Mouse (Mus musculus): ENCODE measurements at regions not wholly inside any gene's neighbourhood (a gene's known extent, or its start where the extent isn't known, plus 50 kb on each side); places are given as distances from the start of the nearest gene placed in this dataset.

DNA sequence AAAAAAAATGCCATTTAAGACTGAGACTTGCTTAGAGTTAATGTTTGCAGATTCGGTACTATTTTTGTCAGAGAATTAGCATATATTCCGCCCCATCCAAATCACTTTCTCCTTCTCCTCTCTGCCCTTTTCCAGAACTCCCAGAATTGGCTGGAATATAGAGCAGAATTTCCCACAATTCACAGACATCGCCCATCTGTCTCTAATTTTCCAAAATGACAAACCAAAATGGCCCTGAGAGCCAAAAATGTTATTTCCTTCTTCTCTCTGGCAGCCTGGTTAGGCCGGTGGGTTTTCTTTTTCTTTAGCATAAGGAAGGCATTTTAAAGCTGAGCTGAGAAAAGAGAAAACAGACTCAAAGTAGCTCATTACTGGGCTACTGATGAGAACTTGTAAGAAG, 119.8 kb downstream of the Rchy1 start:
- WGBS = 85% methylated on average over 4 of the region's 4 CpGs
- no peak for DNase-seq (ENCODE audit: low read depth, low spot score)

DNA sequence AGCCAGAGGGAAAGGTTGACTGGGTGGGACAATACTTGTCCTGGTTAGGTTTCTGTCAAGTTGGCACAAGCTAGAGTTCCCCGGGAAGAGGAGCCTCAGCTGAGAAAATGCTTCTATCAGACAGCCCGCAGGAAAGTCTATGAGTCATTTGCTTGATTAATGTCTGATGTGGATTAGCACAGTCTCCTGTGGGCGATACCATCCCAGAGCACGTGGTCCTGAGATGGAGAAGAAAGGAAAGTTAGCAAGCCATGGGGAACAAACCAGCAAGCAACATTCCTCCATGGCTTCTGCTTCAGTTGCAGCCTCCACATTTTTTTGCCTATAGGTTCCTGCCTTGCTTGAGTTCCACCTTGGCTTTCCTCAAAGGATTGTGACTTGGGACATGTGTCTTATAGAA, 121.8 kb downstream of the Rchy1 start:
- DNase-seq (ENCODE audit: low read depth, low spot score) = no peak
- 75% methylated on average over 4 of the region's 4 CpGs for WGBS

DNA sequence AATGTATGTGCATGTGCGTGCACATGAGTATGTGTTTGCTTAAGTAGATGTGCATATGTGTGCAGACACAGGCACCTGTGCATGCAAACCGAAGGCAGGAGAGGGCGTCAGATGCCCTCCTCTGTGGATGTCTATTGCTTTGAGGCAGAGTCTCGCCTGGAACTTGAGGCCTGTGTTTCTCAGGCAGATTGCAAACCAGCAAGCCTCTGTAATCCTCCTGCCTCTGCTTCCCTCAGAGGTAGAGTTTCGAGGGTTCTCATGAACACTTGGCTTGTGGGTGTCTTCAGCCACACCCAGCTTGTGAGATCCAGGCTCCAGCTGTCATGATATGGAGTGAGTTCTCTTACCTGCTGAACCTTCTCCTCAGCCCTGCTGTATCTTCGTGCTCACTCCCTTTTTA, 134.4 kb downstream of the Rchy1 start:
- no peak for DNase-seq (ENCODE audit: low read depth, low spot score)
- 86% methylated on average over 6 of the region's 6 CpGs for WGBS

DNA sequence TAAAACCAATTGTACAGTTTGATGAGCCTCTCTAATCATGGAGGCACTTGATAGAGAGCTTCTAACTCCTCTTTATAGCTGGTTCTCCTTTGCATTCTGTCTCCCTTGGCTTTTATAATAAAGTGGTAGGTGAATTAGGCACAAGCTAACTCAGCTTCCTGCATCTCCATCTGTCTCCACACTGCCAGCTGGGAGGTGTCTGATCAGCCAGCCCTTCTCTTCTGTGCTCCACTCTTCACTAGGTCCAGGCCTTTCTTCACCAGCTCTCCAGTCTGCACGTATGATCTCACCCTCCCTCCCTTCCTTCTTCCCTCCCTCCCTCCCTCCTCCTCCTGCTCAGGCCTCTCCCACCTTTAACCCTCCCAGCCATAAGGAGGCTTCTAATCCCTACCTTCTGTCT, 136.2 kb downstream of the Rchy1 start:
- 43% methylated on average over 1 of the region's 1 CpGs for WGBS

DNA sequence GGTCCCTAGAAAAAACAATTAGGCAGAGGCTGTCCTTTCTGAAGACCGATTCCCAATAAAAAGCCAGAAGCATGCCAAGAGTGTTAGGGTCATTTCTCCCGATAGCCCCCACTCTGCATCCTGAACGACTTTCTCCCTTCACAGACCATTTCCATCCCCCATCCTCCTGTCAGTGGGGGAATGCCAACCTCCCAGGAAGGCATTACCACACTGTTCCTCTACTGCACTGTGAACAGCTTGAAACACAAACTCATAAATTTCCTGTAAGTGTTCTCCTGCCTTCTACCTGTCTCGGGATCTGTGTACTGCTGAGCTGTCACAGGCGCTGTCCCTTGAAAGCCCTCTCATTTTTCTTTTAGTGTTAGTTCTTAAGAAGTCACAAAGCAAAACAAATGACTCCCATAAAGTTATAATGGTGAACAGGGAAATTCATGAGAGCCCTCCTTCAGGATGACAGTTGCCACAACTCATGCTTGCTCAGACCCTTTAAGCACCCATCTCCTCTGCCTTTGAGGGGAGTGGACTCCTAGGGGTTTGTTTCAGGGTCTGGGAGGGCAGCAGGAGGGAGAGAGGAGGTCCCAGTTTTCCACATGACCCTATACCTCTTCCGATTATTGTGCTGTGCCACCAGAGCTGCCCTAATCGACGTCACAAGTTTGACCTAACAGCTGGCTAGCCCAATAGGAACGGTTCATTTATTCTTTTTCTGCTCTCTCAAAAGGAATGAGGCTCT, 139.9 kb downstream of the Rchy1 start:
- 52% methylated on average over 9 of the region's 9 CpGs for WGBS
- DNase-seq (ENCODE audit: low read depth, low spot score) = no peak

More for the DNA sequence above, 136.2 kb downstream of the Rchy1 start:
- DNase-seq (ENCODE audit: low read depth, low spot score) = no peak

DNA sequence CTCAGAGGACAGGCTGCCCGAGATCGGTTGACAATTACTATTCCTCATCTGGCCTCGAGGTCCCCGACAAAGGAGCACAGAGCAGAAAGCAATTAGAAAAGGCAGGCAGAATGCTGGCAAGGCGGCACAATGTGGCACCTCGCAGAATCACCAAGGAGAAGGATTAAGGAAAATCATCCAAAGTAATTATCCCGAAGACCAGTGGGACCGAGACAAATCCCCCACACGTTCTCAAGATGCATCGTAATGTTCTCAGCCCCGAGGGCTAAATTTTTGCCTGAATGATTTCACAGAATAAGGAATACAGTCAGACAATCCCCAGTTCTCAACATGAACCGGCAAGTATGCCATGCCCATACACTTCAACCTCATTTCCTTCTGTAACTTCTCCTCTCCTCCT, 144.1 kb downstream of the Rchy1 start:
- DNase-seq (ENCODE audit: low read depth, low spot score) = no peak
- 87% methylated on average over 12 of the region's 12 CpGs for WGBS

DNA sequence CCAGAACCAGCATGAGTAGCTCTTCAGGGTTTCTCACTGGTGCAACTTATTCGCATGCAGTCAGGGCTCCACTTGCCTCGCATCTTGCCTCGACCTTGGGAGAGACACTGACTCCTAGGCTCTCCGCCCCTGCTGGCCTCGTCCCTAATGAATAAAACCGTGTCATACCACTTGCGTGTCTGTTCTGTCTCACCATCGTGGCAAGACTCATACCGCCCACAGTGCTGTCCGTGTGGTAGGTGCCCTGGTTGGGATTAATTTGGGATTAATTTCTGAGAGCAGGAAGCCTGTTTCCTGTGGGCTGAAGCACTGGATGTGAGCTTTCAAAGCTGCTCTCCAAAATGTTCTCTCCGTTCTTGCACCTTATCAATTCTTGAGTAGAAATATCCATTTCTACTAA, 144.7 kb downstream of the Rchy1 start:
- whole genome bisulfite sequencing = 82% methylated on average over 11 of the region's 11 CpGs
- DNase-seq (ENCODE audit: low read depth, low spot score) = no peak

DNA sequence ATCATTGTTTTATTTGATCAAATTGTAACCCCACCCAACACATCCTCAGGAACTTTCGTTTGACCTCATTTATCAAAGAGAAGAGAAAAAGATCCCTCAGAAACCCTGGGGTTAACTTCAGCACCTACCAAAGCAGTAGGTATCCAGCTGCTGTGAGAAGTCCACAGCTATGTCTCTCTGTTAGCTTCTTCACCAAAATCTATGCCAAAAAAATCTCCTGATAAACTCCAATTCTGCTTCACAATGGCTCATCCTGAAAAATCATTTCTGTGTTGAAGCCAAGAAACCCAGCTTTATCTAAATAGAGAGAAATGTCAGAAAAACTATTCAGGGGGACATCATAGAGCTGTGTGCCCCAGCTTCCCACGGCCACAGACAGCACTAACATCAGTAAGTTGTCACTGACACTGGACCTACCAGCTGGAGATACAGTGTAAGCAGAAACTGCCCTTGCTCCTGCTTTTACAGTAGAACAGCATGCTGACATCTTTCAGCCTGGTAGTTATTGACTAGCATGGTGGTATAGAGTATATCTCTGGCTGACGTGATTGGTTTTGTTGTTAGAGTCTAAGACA, 146.4 kb downstream of the Rchy1 start:
- 64% methylated on average over 3 of the region's 3 CpGs for WGBS
- DNase-seq (ENCODE audit: low read depth, low spot score) = no peak

DNA sequence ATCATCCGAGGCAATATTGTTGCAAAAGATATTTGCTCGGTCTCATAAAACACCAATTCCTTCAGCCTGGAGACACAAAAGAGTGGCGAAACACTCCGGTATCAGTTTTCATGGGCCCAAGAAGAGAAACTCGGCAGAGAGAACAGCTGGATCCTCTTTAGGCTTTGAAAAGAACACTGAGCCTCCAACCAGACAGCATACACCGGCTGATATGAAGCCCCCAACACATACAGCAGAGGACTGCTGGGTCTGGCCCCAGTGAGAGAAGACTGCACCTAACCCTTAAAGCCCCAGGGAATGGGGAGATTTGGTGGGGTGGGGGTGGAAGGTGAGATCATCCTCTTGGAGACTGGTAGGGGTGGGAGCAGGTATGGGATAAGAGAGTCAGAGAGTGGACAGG, 147.9 kb downstream of the Rchy1 start:
- DNase-seq (ENCODE audit: low read depth, low spot score) = no peak
- WGBS = 58% methylated on average over 6 of the region's 6 CpGs

DNA sequence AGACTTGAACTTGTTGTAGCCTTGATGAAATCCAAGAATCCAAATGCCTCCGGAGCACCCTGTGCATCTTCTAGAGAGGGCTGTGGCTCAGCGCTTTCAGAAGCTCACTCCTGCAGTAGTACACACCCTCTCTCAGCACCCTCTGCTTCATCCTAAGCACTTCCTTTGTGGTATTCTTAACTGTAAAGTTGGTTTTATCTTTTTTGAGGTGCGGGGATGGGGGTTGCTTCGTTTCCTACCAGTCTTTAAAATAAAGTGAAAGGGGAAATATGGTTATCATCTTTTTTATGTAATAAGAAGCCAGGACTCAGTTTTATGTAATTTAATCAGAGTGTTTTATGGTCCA, 148.5 kb downstream of the Rchy1 start:
- no peak for DNase-seq (ENCODE audit: low read depth, low spot score)
- WGBS = 49% methylated on average over 4 of the region's 4 CpGs

DNA sequence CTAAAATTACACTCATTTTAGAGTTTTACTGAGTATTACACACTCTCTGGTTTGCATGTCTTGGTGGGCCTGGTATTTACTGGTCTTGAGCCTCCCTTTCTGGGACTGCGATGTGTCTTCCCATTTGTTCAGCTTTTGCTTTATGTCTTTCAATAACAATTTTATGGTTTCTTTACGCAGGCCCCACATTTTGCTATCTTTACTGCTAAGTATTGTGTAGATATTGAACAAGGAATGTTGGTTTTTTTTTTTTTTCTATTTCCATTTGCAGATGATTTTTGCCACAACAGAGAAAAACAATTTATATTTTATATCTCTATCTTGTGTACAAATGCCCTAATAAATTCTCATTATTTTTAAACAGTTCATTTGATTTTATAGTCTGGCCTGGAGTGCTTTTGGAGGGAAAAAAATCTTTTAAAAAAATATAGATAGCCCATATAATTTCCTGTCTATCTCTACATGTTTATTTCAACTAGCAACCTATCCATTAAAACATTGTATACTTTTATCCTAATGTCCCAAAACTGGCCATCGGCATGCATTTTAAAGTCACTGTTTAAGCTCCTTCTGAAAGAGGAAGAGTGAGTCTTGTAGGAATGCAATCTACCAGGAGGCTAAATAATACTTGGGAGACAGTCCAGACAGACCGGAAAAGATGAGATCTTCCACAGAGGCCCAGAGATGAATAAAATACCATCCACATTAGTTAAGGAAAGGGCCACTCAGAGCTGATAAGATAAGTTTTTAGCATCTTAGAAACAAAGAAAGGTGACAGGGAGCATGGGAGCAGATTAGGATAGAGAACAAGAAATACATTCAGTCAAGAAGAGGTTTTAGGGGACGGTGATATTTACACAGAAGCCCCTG, 149.1 kb downstream of the Rchy1 start:
- WGBS = 71% methylated on average over 5 of the region's 5 CpGs
- no peak for DNase-seq (ENCODE audit: low read depth, low spot score)

DNA sequence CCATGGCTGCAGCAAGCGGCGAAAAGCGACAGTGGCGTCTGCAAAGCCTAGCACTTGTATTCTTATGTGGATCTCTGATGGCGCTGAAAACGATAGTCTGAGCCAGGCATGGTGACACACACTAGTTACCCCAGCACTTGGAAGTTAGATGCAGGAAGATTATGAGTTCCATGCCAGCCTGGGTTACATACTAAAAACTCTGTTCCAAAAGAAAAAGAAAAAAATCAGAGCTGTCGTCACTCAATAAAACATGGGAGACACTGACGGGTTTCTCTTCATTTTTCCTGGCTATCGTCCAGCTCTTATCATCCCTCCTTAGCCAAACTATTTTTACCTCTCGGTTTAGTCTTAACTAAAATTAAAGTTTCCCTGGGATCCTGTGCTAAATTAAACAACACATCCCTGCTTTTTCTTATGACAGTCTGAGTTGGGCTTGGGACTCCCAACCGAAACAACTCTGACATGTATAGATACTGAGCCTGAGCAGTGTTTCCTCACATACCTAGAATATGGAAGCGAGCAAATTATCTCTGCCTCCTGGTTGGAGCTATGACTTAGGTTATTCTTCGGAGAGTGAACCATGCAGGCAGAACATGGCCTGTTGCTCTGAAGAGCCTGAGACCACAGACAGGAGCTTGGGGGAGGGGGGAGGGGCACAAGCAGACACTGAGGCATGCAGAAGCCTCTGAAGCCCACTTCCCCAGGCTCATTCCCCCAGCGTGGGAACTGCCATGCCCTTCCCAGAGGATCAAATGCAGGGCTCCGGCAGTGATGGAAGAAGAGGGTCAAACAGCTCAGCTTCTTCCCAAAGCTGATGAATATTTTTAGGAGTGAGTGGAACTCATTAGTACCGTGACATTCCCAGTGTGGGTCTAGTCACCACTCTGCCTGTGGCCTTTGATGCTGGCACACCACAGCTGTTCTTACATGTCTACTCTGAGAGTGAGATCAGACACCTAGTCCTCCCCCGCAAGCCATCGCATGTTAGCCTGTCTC, 155.5 kb downstream of the Rchy1 start:
- WGBS = 77% methylated on average over 18 of the region's 18 CpGs
- DNase-seq (ENCODE audit: low read depth, low spot score) = no peak

DNA sequence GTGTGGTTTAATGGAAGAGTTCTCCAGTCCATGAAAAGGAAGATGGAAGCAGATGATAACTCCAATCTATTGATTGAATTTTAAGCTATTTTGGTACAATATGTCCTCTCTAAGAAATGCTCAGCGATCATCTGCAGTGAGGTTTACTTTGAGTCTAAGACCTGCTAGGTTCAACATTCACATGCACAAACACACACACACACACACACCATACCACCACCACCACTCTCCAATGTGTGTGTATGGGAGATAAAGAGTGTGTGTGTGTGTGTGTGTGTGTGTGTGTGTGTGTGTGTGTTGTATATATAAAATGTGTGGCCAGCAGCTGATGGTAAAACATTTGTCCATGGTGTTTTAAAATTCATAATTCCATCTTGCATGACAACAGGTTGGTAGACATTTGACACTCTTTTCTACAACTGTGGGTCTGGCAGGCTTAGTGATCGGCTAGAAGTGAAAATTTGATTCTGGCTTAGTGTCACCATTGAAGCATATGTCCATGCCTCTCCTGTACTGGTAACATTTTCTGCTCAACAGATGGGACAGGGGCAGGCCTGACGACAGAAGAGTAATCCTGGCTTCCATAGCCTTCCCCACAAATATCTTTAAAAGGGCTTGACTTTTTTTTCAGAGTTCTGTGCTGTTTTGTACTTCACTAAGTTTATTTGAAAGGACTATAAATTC, 161.4 kb downstream of the Rchy1 start:
- WGBS = 93% methylated on average over 3 of the region's 3 CpGs

DNA sequence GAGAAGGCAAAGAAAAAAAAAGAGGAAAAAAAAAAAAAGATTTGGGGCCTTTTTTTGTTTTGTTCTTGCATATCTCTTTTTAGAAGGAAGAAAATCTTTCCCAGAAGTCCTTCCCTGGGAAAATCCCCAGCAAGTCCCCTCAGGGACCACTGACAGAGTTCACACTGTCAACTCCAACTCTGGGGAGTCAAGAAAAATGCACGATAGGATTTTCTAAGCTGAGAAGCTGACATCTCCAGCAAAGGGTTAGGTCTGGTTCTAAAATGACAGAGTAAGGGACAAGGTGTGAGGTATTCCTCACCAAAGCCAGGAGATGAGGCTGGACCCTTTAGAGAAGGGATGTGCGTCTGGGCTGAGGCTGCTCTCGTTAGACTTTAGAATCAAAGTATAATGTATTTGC, 165.5 kb downstream of the Rchy1 start:
- 70% methylated on average over 3 of the region's 3 CpGs for WGBS
- no peak for DNase-seq (ENCODE audit: low read depth, low spot score)

More for the DNA sequence above, 161.4 kb downstream of the Rchy1 start:
- no peak for DNase-seq (ENCODE audit: low read depth, low spot score)

DNA sequence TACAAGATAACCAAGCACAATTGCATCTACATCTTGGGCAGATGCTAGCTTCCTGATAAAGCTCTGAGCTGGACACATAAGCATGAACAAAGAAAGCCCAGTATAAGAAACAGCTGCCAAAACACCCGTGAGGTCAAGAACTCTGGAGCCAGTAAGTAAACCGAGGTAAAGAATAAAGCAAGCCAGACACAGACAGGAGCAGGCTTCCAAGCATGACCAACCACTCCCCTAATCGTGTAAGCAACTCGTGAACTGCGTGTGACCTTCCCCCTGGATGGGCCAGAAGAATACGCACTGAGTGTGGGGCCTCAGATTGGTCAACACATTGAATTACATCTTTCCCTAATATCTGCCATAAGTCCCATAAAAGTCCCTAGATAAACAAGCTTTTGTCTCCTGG, 170.1 kb downstream of the Rchy1 start:
- WGBS = 63% methylated on average over 6 of the region's 6 CpGs
- DNase-seq (ENCODE audit: low read depth, low spot score) = no peak

DNA sequence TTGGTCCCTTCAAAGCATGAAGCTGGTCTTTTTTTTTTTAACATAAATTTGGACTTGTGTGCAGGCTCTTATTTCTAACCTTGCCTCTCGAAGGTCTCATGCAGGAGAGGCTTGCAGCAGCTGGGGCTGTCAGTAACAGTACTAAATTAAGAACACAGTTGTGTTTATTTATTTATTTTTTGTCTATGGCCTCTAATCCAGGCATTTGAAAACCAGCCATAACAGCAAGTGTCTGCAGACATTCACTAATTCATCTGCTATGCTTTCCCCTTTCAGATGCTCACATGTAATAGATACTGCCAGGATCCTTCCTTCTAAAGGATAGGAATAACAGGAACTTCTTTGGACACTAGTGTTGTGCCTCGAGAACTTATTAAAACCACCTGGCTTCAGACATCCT, 172.5 kb downstream of the Rchy1 start:
- no peak for DNase-seq (ENCODE audit: low read depth, low spot score)
- WGBS = 59% methylated on average over 2 of the region's 2 CpGs

DNA sequence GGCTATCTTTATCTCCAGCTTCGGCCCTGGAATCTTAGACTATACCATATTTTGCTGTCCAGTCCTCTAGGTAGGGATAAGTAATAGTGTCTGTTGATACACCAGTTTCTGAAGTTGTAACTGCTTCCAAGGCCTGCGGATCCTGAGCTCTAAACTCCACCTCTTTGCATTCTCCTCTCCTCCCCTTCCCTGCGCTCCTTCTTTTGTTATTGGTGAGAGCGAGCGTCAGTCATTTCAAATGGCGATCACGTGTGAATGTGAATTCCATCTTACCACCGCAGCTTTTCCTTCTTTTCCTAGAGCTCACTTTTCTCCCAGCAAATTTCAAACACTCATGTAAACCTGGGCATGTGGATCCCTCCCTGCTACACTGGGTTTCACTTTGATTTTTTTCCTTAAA, 178.9 kb downstream of the Rchy1 start:
- DNase-seq (ENCODE audit: low read depth, low spot score) = no peak
- WGBS = 90% methylated on average over 8 of the region's 8 CpGs

DNA sequence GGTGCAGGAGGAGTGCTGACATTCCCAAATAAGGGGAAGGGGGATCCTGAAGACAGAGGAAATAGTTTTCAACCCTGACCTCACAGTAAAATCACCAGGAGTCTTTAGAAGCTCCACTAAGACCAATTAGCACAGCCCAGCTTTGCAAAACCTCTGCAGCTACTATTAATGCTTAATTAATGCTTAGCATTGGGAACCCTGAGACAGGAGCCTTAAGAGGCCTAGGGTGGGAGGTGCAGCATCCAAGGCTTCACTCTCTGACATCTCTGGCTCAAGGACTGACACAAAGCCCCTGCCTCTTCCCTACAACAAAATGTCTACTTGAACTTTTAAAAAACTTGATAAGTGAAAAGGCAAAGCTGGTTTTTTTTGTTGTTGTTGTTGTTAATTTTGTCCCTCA, 185.9 kb downstream of the Rchy1 start:
- DNase-seq (ENCODE audit: low read depth, low spot score) = no peak

DNA sequence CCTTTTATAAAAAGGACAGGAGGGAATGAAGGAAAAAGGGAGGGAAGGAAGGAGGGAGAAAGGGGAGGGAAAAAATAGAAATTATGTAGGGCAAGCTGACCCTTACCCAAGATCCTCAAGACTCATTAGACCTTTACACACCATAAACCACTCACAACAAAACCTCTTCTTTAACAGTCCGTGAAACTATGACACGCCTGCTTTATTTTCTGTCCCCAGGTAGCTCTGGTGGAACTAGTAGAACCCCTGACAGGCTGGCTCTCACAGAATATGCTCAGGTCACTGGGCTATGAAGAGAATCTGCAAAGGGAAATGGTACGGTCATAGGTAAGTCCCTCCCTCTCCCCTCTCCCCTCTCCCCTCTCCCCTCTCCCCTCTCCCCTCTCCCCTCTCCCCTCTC, 188.8 kb downstream of the Rchy1 start:
- DNase-seq (ENCODE audit: low read depth, low spot score) = no peak
- WGBS = 62% methylated on average over 3 of the region's 3 CpGs
